Mouse (Mus musculus): ENCODE results near the gene Ptpru. TPM values are rescaled to one million over a fixed set of nuclear protein-coding genes. Genes with fewer than 3 reads are reported as not detected.

Ptpru gene
- polyA plus RNA-seq, 1 experiment from 2014 or later = 16.0 TPM

DNA sequence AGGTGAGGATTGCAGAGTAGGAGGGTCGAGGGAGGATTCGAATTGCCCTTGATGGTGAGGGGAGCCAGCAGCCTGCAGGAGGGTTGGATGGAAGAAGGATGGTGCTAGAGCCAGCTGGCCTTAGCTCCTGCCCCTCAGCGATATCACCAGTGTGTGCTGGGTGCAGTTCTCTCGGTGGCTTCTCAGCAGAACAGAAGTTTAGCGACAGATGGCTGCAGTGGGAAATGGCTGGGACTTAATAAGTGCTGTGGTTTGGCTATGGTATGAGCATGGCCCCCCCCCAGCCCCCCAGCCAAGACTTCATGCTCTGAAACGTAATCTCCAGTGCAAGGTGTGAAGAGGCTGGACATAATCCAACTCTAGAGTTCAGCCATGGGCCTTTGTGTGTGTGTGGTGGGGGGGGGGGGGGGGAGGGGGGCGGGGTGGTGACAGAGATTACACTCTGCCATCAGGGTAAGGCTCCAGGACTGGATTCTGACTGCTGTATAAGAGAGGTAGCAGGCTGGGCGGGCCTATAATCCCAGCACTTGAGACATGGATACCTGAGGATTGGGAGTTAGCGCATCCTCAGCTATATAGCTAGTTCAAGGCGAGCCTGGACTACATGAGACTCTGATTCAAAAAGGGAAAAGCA is 85.8 kb downstream of the Ptpru start:
- Histone ChIP-seq H3K27ac (no peak overlapping the region), H3K27me3 (ENCODE audit: low read depth, poor library complexity, severe bottlenecking) (no peaks in the 10 kb centered on the region), H3K36me3 (no peaks in the 10 kb centered on the region), H3K9me3 (replicated peaks) (no peaks in the 10 kb centered on the region), H3K4me1 (no peaks in the 10 kb centered on the region), H3K4me3 (no peak overlapping the region)
- 59% methylated on average over 10 of the region's 10 CpGs for WGBS
- no peak for DNase-seq (ENCODE audit: low spot score)

DNA sequence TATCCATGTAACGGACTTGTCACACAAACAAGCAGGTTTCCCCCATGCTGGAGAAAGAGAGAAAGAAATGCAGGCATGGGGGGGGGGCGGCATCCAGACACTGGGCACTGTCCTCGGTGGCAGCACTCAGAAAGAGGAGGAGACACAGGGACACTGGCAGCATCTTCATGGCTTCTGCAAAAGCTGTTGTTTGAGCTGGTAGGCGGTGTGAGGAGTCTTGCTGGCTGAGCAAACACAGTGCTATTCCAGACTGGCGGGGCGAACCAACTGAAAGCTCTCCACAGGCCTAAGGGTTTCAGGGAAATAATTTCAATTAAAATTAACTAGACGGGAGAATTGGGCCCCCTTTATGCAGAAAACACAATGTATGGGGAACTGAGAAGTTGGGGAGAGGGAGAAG is 86.5 kb downstream of the Ptpru start:
- H3K4me3 ChIP-seq = no peak overlapping the region
- no peak for DNase-seq (ENCODE audit: low spot score)
- no peak overlapping the region for H3K27ac ChIP-seq
- no peaks in the 10 kb centered on the region for H3K9me3 ChIP-seq (replicated peaks)
- H3K27me3 ChIP-seq (ENCODE audit: low read depth, poor library complexity, severe bottlenecking) = no peaks in the 10 kb centered on the region
- no peaks in the 10 kb centered on the region for H3K36me3 ChIP-seq
- H3K4me1 ChIP-seq = no peaks in the 10 kb centered on the region
- WGBS = 83% methylated on average over 7 of the region's 7 CpGs

DNA sequence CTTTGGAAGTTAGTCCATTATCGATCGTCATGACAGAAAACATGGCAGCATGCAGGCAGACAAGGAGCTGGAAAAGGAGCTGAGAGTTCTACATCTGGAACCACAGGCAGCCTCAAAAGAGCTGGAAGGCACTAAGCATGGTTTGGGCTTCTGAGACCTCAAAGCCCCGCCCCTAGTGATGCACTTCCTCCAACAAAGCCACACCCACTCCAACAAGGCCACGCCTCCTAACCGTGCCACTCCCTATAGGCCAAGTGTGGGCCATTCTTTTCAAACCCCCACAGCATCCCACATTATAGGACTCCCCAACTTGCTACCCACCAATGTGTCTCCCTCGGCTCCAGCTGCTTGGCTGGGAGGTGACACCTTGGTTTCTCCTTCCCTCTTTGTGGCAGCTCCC is 88.3 kb downstream of the Ptpru start:
- 82% methylated on average over 6 of the region's 6 CpGs for WGBS
- Histone ChIP-seq H3K27me3 (ENCODE audit: low read depth, poor library complexity, severe bottlenecking) (no peaks in the 10 kb centered on the region), H3K4me1 (no peaks in the 10 kb centered on the region)

DNA sequence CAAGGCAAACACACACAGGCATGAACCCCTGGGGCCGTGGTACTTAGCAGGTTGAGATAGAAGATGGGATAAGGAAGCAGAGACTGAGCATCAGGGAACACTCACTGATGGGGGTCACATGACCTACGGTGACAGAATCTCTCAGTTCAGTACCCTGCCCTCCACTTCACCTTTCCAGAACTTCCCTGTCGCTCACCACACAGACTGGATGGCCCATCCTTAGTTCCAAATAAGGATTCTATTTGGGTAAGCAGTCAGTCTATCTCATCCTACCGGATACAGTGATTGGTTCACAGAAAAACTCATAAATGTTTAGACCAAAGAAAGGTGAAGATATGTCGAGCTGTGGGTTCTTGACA is 93.4 kb downstream of the Ptpru start:
- Histone ChIP-seq H3K36me3 (no peaks in the 10 kb centered on the region), H3K4me3 (no peak overlapping the region), H3K27ac (peak overlapping the region; percentile 44; the same call in 1 of the 2 replicates), H3K27me3 (ENCODE audit: low read depth, poor library complexity, severe bottlenecking) (no peaks in the 10 kb centered on the region), H3K4me1 (peaks cover 17% of the 10 kb centered on the region), H3K9me3 (replicated peaks) (no peaks in the 10 kb centered on the region)
- DNase-seq (ENCODE audit: low spot score) = no peak
- WGBS = 81% methylated on average over 5 of the region's 5 CpGs

More for the DNA sequence above, 88.3 kb downstream of the Ptpru start:
- Histone ChIP-seq H3K9me3 (replicated peaks) (no peaks in the 10 kb centered on the region), H3K36me3 (no peaks in the 10 kb centered on the region), H3K4me3 (no peak overlapping the region), H3K27ac (no peak overlapping the region)
- DNase-seq (ENCODE audit: low spot score) = no peak

DNA sequence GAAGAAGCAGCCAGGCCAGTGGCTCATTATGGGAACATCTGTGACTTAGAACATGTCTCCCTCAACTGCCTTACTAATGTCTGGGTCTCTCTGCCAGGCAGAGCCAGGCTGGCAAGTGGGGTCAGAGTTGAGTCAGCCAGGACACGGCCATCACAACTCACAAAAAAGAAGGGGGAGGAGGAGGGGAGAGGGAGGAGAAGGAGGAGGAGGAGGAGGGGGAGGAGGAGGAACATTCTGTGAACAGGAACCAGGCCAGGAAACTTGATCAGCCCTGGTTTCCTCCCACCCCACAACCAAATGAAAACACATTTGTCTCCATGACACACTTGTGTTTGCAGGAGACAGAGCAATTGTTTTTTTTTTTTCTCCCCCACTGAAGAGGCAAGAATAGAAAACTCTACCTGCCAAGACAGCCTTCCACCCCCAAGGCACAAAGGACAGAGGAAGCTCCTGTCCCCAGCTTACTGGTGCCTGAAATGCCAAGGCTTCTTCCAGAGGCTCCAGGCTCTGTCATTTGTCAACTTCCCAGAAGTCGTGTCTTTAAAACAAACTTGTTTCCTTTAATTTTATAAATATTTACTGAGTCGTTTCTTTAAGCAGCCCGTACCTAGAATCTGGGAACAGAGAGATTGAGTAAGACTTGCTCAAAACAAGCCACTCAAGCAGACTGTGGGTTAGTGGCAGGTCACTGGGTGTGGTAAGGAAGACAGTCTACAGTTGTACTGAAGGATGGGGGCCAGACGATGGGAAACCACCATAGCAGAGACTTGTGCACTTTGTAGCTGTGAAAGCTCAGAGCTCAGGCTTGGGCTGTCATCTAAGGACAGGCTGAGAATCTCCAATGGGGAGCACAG is 94.0 kb downstream of the Ptpru start:
- H3K4me3 ChIP-seq = no peak overlapping the region
- no peaks in the 10 kb centered on the region for H3K9me3 ChIP-seq (replicated peaks)
- DNase-seq (ENCODE audit: low spot score) = no peak
- H3K27ac ChIP-seq = peak overlapping the region; percentile 44; the same call in 1 of the 2 replicates
- 35% methylated on average over 5 of the region's 5 CpGs for WGBS
- peaks cover 18% of the 10 kb centered on the region for H3K4me1 ChIP-seq
- no peaks in the 10 kb centered on the region for H3K36me3 ChIP-seq
- no peaks in the 10 kb centered on the region for H3K27me3 ChIP-seq (ENCODE audit: low read depth, poor library complexity, severe bottlenecking)

DNA sequence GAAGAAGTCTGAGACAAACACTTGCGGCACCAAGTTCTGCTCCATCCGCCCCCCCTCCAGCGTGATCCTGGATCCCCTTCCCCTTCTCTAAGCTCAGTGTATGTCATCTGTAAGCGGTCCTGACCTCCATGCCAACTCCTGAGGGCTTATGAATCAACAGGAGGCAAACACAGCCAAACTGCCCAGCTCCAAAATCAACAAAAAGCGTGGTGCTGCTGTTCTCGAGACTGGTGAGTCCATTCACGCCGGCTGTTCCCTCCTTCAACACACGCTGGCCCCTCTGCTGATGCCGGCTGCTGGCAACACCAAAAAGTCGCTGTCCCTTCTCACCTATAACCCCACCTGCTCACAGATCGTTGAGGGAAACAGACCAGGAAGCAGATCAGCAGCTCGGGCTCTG is 95.1 kb downstream of the Ptpru start:
- Histone ChIP-seq H3K27ac (peak overlapping the region; percentile 36; the same call in 1 of the 2 replicates), H3K27me3 (ENCODE audit: low read depth, poor library complexity, severe bottlenecking) (no peaks in the 10 kb centered on the region), H3K4me3 (no peak overlapping the region), H3K36me3 (no peaks in the 10 kb centered on the region), H3K4me1 (peaks cover 20% of the 10 kb centered on the region), H3K9me3 (replicated peaks) (no peaks in the 10 kb centered on the region)
- 84% methylated on average over 13 of the region's 13 CpGs for WGBS
- DNase-seq (ENCODE audit: low spot score) = no peak

DNA sequence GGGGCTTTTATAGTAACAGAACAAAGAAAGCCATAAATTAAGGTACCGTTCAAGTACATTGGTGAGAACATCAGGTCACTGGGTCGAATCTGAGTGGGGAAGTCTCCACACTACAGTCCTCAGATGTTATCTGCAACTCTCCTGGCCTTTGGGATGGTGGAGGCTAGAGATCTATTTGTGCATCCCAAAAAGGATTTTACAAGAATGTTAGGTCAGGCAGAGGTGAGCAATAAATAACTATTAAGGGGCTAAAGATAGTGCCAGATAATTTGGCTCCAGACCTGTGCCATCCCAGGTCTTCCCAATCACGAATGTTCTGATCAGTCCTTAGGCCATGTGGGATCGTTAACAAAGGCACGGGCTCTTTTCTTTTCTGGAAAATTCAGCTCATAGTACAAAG is 97.5 kb downstream of the Ptpru start:
- DNase-seq (ENCODE audit: low spot score) = no peak
- H3K27me3 ChIP-seq (ENCODE audit: low read depth, poor library complexity, severe bottlenecking) = no peaks in the 10 kb centered on the region
- no peak overlapping the region for H3K27ac ChIP-seq
- 77% methylated on average over 5 of the region's 5 CpGs for WGBS
- no peaks in the 10 kb centered on the region for H3K36me3 ChIP-seq
- peaks cover 20% of the 10 kb centered on the region for H3K4me1 ChIP-seq
- no peak overlapping the region for H3K4me3 ChIP-seq
- no peaks in the 10 kb centered on the region for H3K9me3 ChIP-seq (replicated peaks)

DNA sequence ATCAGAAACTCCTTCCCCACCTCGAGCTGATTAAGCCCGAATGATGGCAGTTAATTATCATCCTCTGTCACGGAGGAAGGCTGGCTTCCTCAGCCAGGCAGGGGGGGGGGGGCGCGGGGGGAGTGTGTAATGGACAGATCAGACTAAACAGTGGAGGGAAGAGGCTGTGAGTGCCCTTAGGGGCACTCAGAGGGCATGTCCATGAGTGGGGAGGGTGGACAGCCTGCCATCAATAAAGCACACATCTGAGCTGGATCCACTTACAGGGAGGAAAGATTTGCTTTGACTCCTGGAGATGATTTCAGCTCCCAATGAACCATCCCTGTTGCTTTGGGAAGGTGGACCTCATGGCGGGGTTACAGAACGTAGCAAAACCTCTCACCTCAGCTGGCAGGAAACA is 109.5 kb downstream of the Ptpru start:
- 0 out of 2 replicates have a peak, but pooled peaks cover 4% of the 10 kb centered on the region for H3K27me3 ChIP-seq (ENCODE audit: low read depth, poor library complexity, severe bottlenecking)
- H3K4me1 ChIP-seq = no peaks in the 10 kb centered on the region; the same call in 1 of the 2 replicates
- DNase-seq (ENCODE audit: low spot score) = no peak
- no peaks in the 10 kb centered on the region for H3K9me3 ChIP-seq (replicated peaks)
- no peaks in the 10 kb centered on the region for H3K36me3 ChIP-seq
- no peak overlapping the region for H3K4me3 ChIP-seq
- no peak overlapping the region for H3K27ac ChIP-seq
- 48% methylated on average over 7 of the region's 7 CpGs for WGBS

DNA sequence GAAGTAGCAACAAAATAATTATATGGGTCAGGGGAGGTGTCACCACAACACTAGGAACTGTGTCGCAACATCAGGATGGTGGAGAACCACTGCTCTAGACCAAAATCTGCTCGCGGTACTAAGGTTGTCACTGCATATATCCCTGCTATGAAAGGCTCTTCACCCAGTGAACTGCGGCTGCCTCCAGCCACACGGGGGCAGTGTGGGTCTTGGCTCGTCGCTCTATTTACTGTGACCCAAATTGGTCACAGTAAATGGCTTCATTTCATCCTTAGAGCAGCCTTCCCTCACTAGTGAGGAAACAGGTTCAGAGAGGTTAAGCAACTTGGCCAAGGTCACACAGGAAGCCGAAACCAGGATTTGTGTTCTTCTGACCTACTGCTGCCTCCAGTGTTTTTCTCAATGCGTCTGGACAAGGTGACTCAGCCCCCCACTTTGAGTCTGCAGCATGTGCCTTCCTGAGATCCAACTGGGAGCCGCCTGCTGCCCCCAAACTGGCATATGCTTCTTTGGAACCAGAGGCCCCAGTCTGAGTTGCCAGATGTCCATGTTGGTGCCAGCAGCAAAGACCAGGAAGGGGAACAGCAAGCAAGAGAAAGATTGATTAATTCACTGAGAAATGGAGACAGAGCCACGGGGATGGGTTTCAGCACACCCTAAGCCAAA is 114.5 kb downstream of the Ptpru start:
- no peaks in the 10 kb centered on the region for H3K36me3 ChIP-seq
- DNase-seq (ENCODE audit: low spot score) = peak; percentile 74
- H3K4me3 ChIP-seq = no peak overlapping the region
- H3K27me3 ChIP-seq (ENCODE audit: low read depth, poor library complexity, severe bottlenecking) = no peaks in the 10 kb centered on the region
- no peak overlapping the region for H3K27ac ChIP-seq
- 59% methylated on average over 11 of the region's 11 CpGs for WGBS
- no peaks in the 10 kb centered on the region for H3K9me3 ChIP-seq (replicated peaks)
- peaks cover 13% of the 10 kb centered on the region for H3K4me1 ChIP-seq

DNA sequence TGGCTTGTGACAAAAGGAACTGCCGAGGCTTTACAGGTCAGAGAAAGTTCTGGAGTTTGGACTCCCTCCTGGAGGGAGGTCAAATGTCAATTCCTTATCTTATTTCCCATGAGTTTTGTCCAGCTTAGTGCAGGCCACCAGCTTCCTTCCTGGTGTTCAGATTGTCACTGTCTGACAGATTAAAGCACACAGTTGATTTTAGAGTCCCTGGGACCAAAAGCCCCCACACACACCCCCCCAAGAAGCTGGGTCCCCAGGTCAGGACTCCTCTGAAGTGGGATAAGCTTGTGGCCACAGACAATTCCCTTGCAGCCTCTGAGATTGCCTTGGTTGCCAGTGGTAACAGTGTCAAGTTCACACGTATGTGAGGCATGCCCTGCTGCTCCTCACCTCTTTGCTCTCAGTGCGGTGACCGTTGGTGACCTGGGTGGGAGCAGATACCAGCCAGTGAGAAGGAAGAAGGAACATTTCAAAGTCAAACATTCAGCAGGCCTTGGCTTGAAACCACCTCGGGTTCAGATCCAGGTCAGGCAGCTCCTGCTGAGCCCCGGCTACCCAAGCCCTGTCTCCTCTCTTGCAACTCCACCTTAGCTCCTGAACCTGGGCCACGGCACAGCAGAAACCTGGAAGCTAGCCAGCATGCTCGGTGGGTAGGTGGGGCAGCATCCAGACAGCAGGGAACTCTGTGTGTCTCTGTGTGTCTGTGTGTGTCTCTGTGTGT is 115.8 kb downstream of the Ptpru start:
- no peaks in the 10 kb centered on the region for H3K9me3 ChIP-seq (replicated peaks)
- H3K27me3 ChIP-seq (ENCODE audit: low read depth, poor library complexity, severe bottlenecking) = no peaks in the 10 kb centered on the region
- H3K36me3 ChIP-seq = no peaks in the 10 kb centered on the region
- H3K4me3 ChIP-seq = no peak overlapping the region
- peaks cover 13% of the 10 kb centered on the region for H3K4me1 ChIP-seq
- no peak for DNase-seq (ENCODE audit: low spot score)
- WGBS = 39% methylated on average over 8 of the region's 8 CpGs
- no peak overlapping the region for H3K27ac ChIP-seq

DNA sequence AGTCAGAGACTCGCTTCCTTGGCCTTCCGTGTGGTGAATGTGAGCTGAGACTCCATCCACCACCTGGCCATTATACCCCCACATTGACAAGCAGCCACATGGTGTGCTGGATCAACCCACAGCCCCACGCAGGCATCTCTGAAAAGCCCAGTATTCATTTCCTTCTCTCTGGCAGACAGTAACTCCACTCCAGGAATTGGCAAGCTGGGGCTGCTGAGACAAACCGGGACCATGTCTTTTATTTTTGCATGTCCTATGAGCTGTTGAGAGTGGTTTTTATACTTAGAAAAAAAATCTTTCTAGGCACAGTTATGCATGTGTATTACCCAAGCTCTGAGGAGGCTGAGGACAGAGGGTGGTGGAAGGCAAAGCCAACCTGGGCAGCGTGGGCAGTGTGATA is 118.9 kb downstream of the Ptpru start:
- Histone ChIP-seq H3K27ac (no peak overlapping the region), H3K9me3 (replicated peaks) (no peaks in the 10 kb centered on the region), H3K27me3 (ENCODE audit: low read depth, poor library complexity, severe bottlenecking) (no peaks in the 10 kb centered on the region), H3K36me3 (no peaks in the 10 kb centered on the region), H3K4me1 (peaks cover 13% of the 10 kb centered on the region), H3K4me3 (no peak overlapping the region)
- WGBS = 88% methylated on average over 5 of the region's 5 CpGs
- no peak for DNase-seq (ENCODE audit: low spot score)

All from limb, embryonic 10.5 days (tissue).